Mouse (Mus musculus) naive thymus-derived CD4-positive, alpha-beta T cell, adult 2 months (primary cell): ENCODE measurements at regions not wholly inside any gene's neighbourhood (a gene's known extent, or its start where the extent isn't known, plus 50 kb on each side); places are given as distances from the start of the nearest gene placed in this dataset.

Experiments used
- DNase-seq: peaks from one replicate; pipeline ENCODE4 v3.0.0-alpha.2; 2011; ENCODE audit warnings: low read depth

GRCm38 (mm10) chr2:77358176-77358575 is 77.8 kb upstream of the Sestd1 start:
- DNase-seq, result no peak

GRCm38 (mm10) chr2:77356798-77357197 is 76.4 kb upstream of the Sestd1 start:
- DNase-seq, result no peak

DNA sequence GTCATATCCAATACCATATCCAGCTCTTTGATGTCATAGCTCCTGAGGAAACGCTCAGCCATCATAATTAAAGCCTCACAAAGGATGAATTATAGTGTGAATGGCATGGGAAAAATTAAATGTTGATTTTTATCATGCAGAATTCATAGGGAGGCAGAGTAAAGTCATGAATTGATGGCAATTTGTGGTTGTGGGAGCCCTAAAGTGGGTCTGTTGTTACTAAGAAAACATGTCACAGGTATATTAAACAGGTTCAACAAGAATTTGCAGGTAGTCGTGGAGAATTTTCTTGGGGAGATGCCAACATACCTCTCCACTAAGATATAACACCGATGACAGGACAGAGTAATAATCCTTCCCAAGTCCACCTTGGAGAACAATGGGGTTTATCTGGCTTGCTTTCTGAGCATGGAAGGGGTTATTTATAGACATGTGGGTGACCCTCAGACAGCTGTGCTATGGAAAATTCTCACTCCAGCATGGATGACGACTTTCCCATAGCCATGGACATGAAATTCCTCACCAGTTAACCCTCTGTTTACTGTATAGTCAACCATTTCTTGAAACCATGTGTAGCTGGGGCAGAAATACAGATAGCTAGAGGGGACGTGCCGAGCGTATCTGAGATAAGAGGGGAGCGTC is 71.7 kb upstream of the Sestd1 start:
- no peak for DNase-seq

DNA sequence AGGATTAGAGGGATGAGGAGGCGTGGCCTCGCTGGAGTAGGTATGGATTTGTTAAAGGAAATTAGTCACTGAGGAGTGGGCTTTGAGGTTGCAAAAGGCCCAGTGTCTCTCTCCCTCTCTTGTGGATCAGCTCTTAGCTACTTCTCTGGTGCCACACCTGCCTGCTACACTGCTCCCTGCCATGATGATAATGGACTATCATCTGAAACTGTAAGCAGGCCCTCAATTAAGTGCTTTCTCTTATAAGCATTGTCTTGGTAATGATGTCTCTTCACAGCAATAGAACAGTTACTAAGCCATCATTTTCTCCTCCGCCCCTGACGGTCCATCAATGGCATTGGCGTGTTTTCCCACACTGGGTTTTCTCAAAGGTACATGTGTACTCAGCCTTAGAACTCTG is 66.6 kb upstream of the Sestd1 start:
- DNase-seq, result no peak

- DNase-seq, result peak; percentile 21
Measured at GRCm38 (mm10) chr2:77343736-77344440, 63.5 kb upstream of the Sestd1 start.

DNA sequence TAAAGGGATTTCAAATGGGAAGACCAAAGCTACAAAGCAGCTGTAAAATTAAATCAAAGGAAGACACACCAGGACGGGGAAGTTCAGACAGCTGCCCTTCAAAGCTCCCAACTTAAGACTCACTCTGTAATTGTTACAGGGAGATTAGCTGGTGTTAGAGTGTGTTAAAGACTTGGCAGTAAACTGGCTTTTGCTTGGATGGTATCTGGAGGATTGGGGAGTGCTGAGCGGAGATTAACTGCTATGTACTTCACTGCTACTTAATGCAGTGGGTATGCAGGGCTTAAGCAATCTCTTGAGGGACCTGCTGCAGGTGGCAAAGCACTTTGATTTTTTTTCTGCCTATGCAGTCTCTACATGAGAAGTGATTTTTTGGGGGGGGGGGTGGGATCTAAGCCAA is 62.0 kb upstream of the Sestd1 start:
- no peak for DNase-seq

DNA sequence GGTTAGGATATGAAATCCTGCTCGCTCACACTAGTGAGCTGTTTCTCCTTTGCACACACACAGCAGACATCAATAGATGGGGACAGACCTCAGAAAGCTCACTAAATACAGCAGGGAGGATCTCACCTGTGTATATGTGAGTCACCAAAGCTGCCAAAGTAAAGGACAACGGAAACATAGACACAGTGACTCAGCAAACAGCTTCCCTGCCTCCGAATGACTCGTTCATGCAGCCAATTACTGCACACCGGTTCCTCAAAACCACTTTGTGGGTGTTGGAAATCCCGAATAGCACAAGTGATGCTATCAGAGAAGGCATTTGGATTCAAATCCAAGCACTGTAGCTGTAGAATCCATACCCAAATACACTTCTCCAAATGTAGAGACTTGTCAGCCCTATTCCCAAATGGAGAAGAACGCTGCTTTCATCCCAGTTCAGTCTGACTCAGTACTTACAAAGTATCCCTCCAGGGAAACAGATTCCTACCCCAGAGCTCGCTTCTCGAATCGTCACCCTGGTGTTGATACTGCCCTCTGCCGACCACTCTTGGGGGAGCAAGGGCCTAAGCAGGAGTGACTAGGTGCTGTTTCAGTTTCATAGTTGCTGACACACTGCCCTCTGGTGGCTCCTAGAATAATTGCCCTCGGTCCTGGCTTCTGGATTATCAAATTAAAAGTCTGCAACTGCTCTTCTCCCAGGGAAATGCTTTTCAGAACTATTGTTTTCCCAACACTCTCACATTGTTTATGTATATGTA is 61.4 kb upstream of the Sestd1 start:
- peak; percentile 92 for DNase-seq

DNA sequence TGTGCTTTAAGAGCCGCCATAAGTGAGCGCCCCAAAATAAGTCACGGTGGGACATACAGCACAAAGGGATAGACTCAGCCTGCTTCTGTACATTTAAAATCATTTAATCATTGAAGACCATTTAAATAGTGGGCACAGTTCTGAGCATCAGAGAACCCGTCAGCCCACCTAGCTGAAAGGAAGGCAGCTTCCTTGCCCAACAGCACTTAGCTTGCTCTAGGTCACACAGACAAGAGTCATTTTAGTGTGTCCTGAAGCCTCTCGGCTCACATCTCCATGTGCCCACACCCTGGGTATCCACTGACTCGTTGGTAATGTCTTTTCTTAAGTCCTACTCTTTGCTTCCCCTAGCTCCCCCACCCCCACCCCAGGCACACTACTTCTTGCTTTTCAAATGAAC is 59.7 kb upstream of the Sestd1 start:
- DNase-seq, result no peak

- no peak for DNase-seq
Measured at GRCm38 (mm10) chr2:77337786-77338406, 57.5 kb upstream of the Sestd1 start.

GRCm38 (mm10) chr2:77337318-77337717 is 56.9 kb upstream of the Sestd1 start:
- no peak for DNase-seq

DNA sequence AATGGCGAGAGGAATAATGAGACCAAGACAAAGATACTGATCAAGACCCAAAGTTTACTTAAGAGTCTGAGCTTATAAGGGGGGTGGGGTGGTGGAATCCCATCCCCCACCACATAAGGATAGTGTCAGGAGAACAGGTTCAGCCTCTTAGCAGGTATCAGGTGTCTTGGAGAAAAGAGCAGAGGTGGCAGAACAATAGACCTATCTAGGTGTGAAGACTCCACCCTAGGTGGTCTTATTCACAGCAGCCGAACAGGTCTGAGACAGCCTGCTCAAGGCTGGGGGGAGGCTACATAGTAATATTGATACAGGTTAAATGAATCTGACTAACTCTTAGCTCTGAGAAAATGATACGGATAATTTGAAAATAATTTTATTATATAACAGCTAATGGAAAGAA is 56.4 kb upstream of the Sestd1 start:
- no peak for DNase-seq

GRCm38 (mm10) chr2:77334706-77335105 is 54.3 kb upstream of the Sestd1 start:
- DNase-seq, result no peak

DNA sequence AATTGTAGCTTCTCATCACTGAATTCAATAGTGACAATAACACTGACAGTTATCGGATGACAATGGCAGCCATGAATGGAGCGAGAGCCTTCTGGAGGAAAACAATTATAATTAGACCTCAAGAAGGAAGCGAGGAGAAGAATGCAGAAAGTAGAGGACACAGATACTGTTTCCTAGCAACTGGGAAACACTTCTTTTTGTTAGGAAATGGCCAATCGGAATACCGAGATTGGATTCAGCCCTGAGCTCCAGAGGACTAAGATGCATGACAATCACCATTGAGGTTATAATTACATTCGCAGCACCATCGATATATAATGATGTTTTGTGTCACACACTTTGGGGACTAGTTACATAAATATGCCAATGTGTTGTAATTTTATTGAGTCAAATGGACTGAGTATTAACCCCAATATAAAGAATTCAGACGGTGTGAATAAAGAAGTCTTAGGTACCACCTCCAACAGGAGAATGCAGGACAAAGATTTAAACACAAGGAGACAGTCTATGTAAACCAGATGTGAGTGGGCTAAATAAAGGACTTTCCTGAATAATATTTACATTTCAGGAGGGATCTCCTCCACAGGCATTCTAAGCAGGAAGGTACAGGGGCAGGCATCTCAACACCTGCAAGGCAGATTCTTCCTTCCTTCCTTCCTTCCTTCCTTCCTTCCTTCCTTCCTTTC is 53.1 kb upstream of the Sestd1 start:
- DNase-seq, result no peak
